Mouse (Mus musculus): Measurements from ENCODE around the gene Ripply2. TPM values are rescaled to one million over a fixed set of nuclear protein-coding genes. Genes with fewer than 3 reads are reported as not detected.

The Ripply2 gene
- polyA plus RNA-seq, 2 experiments: not detected

DNA sequence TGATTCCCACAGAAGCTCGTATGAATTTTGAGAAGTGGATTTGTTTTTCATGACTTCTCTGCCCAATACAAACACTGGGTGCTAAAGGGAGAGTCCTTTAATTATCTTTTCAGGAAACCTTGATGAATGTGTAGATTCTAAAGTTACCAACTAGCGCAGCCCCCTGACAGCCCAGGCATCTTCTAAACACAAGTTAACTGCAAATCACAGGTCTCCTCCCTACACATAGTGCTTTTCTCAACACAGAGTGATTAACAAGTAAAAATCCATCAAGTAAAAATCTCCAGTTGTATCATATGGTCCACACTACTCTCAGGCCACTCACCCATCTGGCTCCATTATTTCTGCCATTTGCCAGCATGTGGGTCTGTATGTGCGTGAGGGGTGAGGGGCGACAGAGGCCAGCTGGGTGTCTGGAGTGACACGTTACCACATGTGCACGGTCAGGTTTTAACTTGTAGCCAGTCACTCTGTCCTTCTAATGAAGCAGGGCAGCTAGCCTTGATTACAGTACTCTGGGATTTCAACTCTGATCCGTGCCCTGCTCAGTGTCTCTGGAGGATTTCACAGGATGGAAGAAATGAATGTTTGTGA, 28.5 kb upstream of the Ripply2 start:
- no peaks in the 10 kb centered on the region for H3K9me3 ChIP-seq (ENCODE audit: control insufficient read depth, low read length)
- no peak overlapping the region for H3K9ac ChIP-seq (ENCODE audit: low read depth, low read length, severe bottlenecking)
- TF ChIP-seq POLR2A (IDR thresholded peaks at IDR 0.05; ENCODE audit: borderline replicate concordance, extremely low read depth, insufficient read depth, insufficient read length): no peak
- no peak overlapping the region for H3K4me3 ChIP-seq (replicated peaks; ENCODE audit: low read length)
- no peak overlapping the region for H3K27ac ChIP-seq (replicated peaks; ENCODE audit: low read depth, low read length)
- H3K4me2 ChIP-seq (replicated peaks; ENCODE audit: low read depth, low read length, severe bottlenecking): no peak overlapping the region
- 0 out of 2 replicates have a peak, but pooled peaks cover under 1% of the 10 kb centered on the region for H3K4me1 ChIP-seq (ENCODE audit: control insufficient read depth, insufficient read depth, low read length)
- DNase-seq (ENCODE audit: low spot score) (no peak), ATAC-seq (ENCODE audit: low FRiP score, low read depth) (no peak)
- 20% methylated on average over 7 of the region's 7 CpGs for WGBS
- H3K36me3 ChIP-seq (ENCODE audit: control insufficient read depth, insufficient read depth, low read length): no peaks in the 10 kb centered on the region
- no peaks in the 10 kb centered on the region for H3K27me3 ChIP-seq (ENCODE audit: control insufficient read depth, insufficient read depth, low read length)

DNA sequence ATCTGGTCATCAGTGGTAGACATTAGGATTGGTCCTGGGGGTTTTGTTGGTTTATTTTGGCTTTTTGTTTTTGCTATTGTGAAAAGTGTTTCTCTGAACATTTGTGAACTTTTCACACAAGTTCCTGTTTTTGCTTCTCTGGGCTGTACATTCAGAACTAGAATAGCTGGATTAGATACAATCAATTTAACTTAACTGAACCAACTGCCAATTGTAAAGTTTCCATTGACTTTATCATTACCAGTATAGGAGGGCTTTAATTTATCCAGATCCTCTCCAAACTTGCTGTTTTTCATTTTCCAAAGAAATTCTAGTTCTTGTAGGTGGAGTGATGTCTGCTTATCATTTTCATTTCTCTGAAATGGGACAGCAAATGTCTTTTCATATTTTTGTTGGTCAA, 25.5 kb upstream of the Ripply2 start:
- Histone ChIP-seq H3K4me1 (ENCODE audit: control insufficient read depth, insufficient read depth, low read length) (no peaks in the 10 kb centered on the region), H3K36me3 (ENCODE audit: control insufficient read depth, insufficient read depth, low read length) (no peaks in the 10 kb centered on the region), H3K9ac (ENCODE audit: low read depth, low read length, severe bottlenecking) (no peak overlapping the region), H3K9me3 (ENCODE audit: control insufficient read depth, low read length) (no peaks in the 10 kb centered on the region), H3K27ac (replicated peaks; ENCODE audit: low read depth, low read length) (no peak overlapping the region), H3K27me3 (ENCODE audit: control insufficient read depth, insufficient read depth, low read length) (no peaks in the 10 kb centered on the region), H3K4me3 (replicated peaks; ENCODE audit: low read length) (no peak overlapping the region), H3K4me2 (replicated peaks; ENCODE audit: low read depth, low read length, severe bottlenecking) (no peak overlapping the region)
- no peak for DNase-seq (ENCODE audit: low spot score)
- TF ChIP-seq POLR2A (IDR thresholded peaks at IDR 0.05; ENCODE audit: borderline replicate concordance, extremely low read depth, insufficient read depth, insufficient read length): no peak
- ATAC-seq (ENCODE audit: low FRiP score, low read depth): no peak

DNA sequence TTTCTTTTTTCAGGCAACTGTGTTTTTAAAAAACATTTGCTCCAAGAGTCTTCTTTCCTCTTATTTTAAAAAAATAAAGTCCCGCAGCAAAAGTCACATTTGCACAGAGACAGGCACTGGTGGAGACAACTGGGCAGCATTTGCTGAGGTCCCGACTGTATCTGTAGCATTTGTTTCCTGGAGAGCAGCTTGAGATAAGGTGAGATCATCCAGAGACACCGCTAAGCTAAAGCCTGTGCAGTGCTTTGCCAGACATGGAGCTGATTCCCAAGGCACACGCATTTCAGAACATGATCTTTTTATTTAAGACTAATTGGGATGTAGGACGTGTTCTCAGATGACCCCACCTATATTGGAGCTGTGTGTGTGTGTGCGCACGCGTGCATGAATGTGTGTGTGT, 23.6 kb upstream of the Ripply2 start:
- no peaks in the 10 kb centered on the region for H3K4me1 ChIP-seq (ENCODE audit: control insufficient read depth, insufficient read depth, low read length)
- no peak overlapping the region for H3K4me2 ChIP-seq (replicated peaks; ENCODE audit: low read depth, low read length, severe bottlenecking)
- ATAC-seq (ENCODE audit: low FRiP score, low read depth): no peak
- H3K36me3 ChIP-seq (ENCODE audit: control insufficient read depth, insufficient read depth, low read length): no peaks in the 10 kb centered on the region
- H3K9me3 ChIP-seq (ENCODE audit: control insufficient read depth, low read length): no peaks in the 10 kb centered on the region
- H3K9ac ChIP-seq (ENCODE audit: low read depth, low read length, severe bottlenecking): no peak overlapping the region
- no peak overlapping the region for H3K27ac ChIP-seq (replicated peaks; ENCODE audit: low read depth, low read length)
- no peaks in the 10 kb centered on the region for H3K27me3 ChIP-seq (ENCODE audit: control insufficient read depth, insufficient read depth, low read length)
- TF ChIP-seq POLR2A (IDR thresholded peaks at IDR 0.05; ENCODE audit: borderline replicate concordance, extremely low read depth, insufficient read depth, insufficient read length): no peak
- H3K4me3 ChIP-seq (replicated peaks; ENCODE audit: low read length): no peak overlapping the region
- DNase-seq (ENCODE audit: low spot score): no peak
- 78% methylated on average over 8 of the region's 8 CpGs for WGBS

DNA sequence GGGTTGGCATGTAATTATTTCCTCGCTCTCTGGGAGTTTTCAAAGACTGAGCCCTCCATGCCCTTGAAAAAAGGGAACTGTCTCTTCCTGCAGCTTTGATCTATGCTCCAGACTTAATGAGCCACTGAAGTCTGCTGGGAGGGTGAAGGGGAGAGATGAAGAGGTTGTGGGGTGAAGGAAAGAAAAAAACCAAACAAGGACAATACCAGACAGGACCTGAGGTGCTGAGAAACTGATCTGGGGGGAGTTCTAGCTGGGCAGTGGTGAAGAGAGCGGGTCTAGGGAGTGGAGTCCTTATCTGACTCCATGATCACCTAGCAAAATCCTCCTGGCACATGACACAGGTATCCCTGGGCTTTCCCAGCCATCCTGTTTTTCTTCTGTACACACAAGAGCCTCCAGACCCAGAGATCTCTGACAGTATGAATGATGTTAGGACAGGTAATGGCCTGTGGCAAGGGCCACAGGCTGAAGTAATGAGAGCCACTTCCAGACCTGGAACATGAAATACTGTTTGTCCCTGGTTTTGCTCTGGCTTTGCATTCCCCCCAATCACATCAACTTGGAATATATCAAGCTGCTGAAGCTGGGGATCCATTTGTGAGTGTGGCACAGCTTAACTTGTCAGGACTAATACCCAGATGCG, 18.2 kb upstream of the Ripply2 start:
- no peaks in the 10 kb centered on the region for H3K36me3 ChIP-seq (ENCODE audit: control insufficient read depth, insufficient read depth, low read length)
- no peak for DNase-seq (ENCODE audit: low spot score)
- no peak overlapping the region for H3K9ac ChIP-seq (ENCODE audit: low read depth, low read length, severe bottlenecking)
- TF ChIP-seq POLR2A (IDR thresholded peaks at IDR 0.05; ENCODE audit: borderline replicate concordance, extremely low read depth, insufficient read depth, insufficient read length): no peak
- no peak overlapping the region for H3K4me2 ChIP-seq (replicated peaks; ENCODE audit: low read depth, low read length, severe bottlenecking)
- no peak overlapping the region for H3K4me3 ChIP-seq (replicated peaks; ENCODE audit: low read length)
- ATAC-seq (ENCODE audit: low FRiP score, low read depth): no peak
- 41% methylated on average over 3 of the region's 3 CpGs for WGBS
- H3K27ac ChIP-seq (replicated peaks; ENCODE audit: low read depth, low read length): no peak overlapping the region
- no peaks in the 10 kb centered on the region for H3K4me1 ChIP-seq (ENCODE audit: control insufficient read depth, insufficient read depth, low read length)
- no peaks in the 10 kb centered on the region for H3K9me3 ChIP-seq (ENCODE audit: control insufficient read depth, low read length)
- no peaks in the 10 kb centered on the region for H3K27me3 ChIP-seq (ENCODE audit: control insufficient read depth, insufficient read depth, low read length)

DNA sequence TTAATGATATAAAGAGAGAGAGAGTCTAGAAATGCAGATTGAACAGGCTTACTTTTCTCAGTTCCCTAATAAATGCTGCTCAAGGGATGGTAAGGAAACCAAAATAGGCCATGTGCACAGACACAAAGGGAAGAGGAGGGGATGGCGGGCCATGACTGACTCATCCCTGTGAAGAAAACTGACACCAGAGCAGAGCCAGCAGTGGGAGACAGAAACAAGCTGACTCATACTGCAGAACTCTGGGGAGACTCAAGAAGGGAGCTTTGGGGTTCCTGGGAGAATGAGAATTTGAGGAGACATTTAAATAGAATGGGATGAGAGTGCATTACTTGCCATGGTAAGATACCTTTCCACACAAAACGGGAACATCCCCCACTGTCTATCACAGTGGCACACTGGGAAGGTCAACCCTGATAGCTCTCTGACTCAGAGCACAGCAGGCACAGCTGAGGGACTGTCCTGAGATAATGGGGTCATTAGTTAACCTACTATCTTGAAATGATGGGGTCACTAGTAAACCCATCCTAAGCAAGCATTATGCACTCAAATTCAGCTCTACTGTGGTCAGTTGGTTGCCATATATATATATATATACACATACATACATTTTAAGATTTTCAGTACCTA, 15.3 kb upstream of the Ripply2 start:
- no peak for ATAC-seq (ENCODE audit: low FRiP score, low read depth)

More for the DNA sequence above, 15.3 kb upstream of the Ripply2 start:
- Histone ChIP-seq H3K27me3 (ENCODE audit: control insufficient read depth, insufficient read depth, low read length) (no peaks in the 10 kb centered on the region), H3K9ac (ENCODE audit: low read depth, low read length, severe bottlenecking) (no peak overlapping the region), H3K36me3 (ENCODE audit: control insufficient read depth, insufficient read depth, low read length) (no peaks in the 10 kb centered on the region), H3K27ac (replicated peaks; ENCODE audit: low read depth, low read length) (no peak overlapping the region), H3K4me1 (ENCODE audit: control insufficient read depth, insufficient read depth, low read length) (no peaks in the 10 kb centered on the region), H3K9me3 (ENCODE audit: control insufficient read depth, low read length) (no peaks in the 10 kb centered on the region), H3K4me3 (replicated peaks; ENCODE audit: low read length) (no peak overlapping the region), H3K4me2 (replicated peaks; ENCODE audit: low read depth, low read length, severe bottlenecking) (no peak overlapping the region)
- no peak for DNase-seq (ENCODE audit: low spot score)
- WGBS: 75% methylated on average over 2 of the region's 2 CpGs
- no peak for TF ChIP-seq POLR2A (IDR thresholded peaks at IDR 0.05; ENCODE audit: borderline replicate concordance, extremely low read depth, insufficient read depth, insufficient read length)
